Mouse (Mus musculus) intestine, embryonic 14.5 days (tissue): ENCODE measurements around the gene Snx1. TPM values are rescaled to one million over a fixed set of nuclear protein-coding genes. Genes with fewer than 3 reads are reported as not detected.
A peak's percentile ranks its signal among the peaks of the same experiment; 100 is the strongest.

Experiments
- ATAC-seq: fragments of 200-750 bp; cut with Nextera tagmentation; replicated peaks from 2 replicates; pipeline ENCODE4 v1.8.0; 2017; ENCODE audit warnings: low read depth, moderate number of reproducible peaks, moderate TSS enrichment, moderate library complexity; ENCODE audit not compliant: low FRiP score, low TSS enrichment
- DNase-seq: peaks from one replicate; pipeline ENCODE4 v3.0.0-alpha.2; 2018; ENCODE audit warnings: low spot score
- H3K27ac ChIP-seq: fragments of 300-500 bp; sonication (generic); 2 replicates; pipeline ENCODE4 v1.5.1; 2014; ENCODE audit warnings: low read depth, mild to moderate bottlenecking, control low read depth
- H3K27me3 ChIP-seq: fragments of 300-500 bp; sonication (generic); replicated peaks from 2 replicates; pipeline ENCODE4 v1.6.1; 2014; ENCODE audit warnings: low read length, control low read depth; ENCODE audit not compliant: control insufficient read depth, insufficient read depth
- H3K36me3 ChIP-seq: fragments of 300-500 bp; sonication (generic); 2 replicates; pipeline ENCODE4 v1.6.1; 2014; ENCODE audit warnings: low read length, control low read depth; ENCODE audit not compliant: control insufficient read depth, insufficient read depth
- H3K4me1 ChIP-seq: fragments of 300-500 bp; sonication (generic); replicated peaks from 2 replicates; pipeline ENCODE4 v1.6.1; 2014; ENCODE audit warnings: low read length, control low read depth, mixed read lengths; ENCODE audit not compliant: control insufficient read depth, insufficient read depth
- H3K4me2 ChIP-seq: fragments of 300-500 bp; sonication (generic); 2 replicates; pipeline ENCODE4 v1.6.1; 2014; ENCODE audit warnings: low read length
- H3K4me3 ChIP-seq: fragments of 300-500 bp; sonication (generic); 2 replicates; pipeline ENCODE4 v1.5.1; 2014; ENCODE audit warnings: low read depth, low read length, control low read depth, mixed read lengths
- H3K9ac ChIP-seq: fragments of 300-500 bp; sonication (generic); 2 replicates; pipeline ENCODE4 v1.6.1; 2014; ENCODE audit warnings: mild to moderate bottlenecking, low read length
- H3K9me3 ChIP-seq: fragments of 300-500 bp; sonication (generic); 2 replicates; pipeline ENCODE4 v1.6.1; 2016; ENCODE audit warnings: low read length, control low read depth; ENCODE audit not compliant: control insufficient read depth
- WGBS: fragments of 180-500 bp; shearing (Covaris S2); extraction: QIAGEN DNeasy Blood & Tissue Kit; methylation state at CpG from one replicate; pipeline ENCODE4 v1.1.7; 2014; 5-methylcytosine and 5-hydroxymethylcytosine counted together
- polyA plus RNA-seq: library from polyadenylated mRNA; unstranded; fragments of >200 nt; fragmentation: Nextera tagmentation; extraction: Ambion mirVana; gene quantifications from 2 replicates; pipeline ENCODE4 v1.2.1, GENCODE M21; 2014

Snx1 gene
- 136 and 148 TPM in 2 replicates for polyA plus RNA-seq

DNA sequence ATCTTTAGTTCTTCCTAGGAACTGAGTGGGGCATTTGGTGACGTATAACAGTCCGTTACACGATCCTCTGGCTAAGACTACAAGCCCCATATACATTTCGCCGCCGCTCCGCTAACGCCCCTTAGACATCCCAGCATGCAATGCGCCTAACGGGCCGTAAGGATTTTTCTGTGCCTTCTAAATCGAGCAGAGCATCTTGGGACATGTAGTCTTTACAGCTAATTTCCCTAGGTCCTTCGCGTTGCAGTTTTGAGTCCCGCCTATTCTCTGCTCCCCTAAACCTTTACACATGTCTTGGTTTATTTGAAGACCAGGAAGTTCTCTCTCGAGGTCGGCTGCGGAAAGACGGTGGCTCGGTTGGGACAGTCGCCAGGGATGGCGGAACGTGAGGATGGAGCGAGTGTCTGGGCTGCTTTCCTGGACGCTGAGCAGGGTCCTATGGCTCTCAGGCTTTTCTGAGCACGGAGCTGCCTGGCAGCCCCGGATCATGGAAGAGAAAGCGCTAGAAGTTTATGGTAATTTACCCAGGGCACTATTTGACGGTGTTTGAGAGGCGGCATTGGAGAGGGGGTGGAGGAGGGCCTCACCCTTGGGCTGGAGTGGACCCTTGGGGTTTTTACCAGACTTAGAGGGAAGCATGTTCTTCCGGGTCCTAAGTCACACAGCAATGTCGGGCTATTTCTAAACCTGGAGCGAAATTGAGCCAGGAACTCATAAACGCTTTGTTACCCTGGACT is at the start of gene Snx1, which contains the start of gene Ciao2a:
Gene Snx1, minus strand, starts transcription at position 132 of the 737 bp plus-strand sequence.
Gene Ciao2a, plus strand, starts transcription at position 156 of the 737 bp plus-strand sequence.
- peaks cover 15% of the 10 kb centered on the region for H3K4me1 ChIP-seq
- ATAC-seq (peak; percentile 82), DNase-seq (peak; percentile 91)
- H3K4me3 ChIP-seq, result peak within 1 kb of the TSS; percentile 70
- H3K9me3 ChIP-seq, result no peaks in the 10 kb centered on the region
- peak within 1 kb of the TSS; percentile 72 for H3K27ac ChIP-seq
- H3K9ac ChIP-seq, result peak within 1 kb of the TSS; percentile 61
- WGBS, result under 1% methylated on average over 34 of the region's 34 CpGs
- no peaks in the 10 kb centered on the region for H3K27me3 ChIP-seq
- peak within 1 kb of the TSS; percentile 70 for H3K4me2 ChIP-seq
- H3K36me3 ChIP-seq, result 0 out of 2 replicates have a peak, but pooled peaks cover 2% of the 10 kb centered on the region

DNA sequence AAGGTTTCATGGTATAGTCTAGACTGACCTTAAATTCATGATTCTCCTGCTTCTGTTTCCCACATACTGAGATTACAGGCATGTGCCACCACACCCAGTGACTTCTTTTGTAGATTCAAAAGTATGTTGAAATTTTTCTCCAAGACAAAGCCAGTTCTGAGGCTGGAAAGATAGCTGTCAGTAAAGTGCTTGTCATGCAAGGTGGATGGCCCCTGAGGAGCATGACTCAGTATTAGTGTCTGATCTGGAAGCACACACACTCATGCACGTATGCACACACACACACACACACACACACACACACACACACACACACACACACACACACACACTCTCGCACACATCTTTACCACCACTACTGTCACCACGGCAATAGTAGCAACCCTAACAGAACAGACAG is 48.6 kb upstream of the Snx1 start:
- WGBS, result 90% methylated on average over 3 of the region's 3 CpGs
- H3K27ac ChIP-seq, result no peak overlapping the region
- no peaks in the 10 kb centered on the region for H3K27me3 ChIP-seq
- no peaks in the 10 kb centered on the region for H3K36me3 ChIP-seq
- no peaks in the 10 kb centered on the region for H3K9me3 ChIP-seq
- H3K4me3 ChIP-seq, result no peak overlapping the region
- DNase-seq, result no peak
- 0 out of 2 replicates have a peak, but pooled peaks cover 2% of the 10 kb centered on the region for H3K4me1 ChIP-seq
- H3K9ac ChIP-seq, result no peak overlapping the region
- no peak overlapping the region for H3K4me2 ChIP-seq
- ATAC-seq, result no peak

DNA sequence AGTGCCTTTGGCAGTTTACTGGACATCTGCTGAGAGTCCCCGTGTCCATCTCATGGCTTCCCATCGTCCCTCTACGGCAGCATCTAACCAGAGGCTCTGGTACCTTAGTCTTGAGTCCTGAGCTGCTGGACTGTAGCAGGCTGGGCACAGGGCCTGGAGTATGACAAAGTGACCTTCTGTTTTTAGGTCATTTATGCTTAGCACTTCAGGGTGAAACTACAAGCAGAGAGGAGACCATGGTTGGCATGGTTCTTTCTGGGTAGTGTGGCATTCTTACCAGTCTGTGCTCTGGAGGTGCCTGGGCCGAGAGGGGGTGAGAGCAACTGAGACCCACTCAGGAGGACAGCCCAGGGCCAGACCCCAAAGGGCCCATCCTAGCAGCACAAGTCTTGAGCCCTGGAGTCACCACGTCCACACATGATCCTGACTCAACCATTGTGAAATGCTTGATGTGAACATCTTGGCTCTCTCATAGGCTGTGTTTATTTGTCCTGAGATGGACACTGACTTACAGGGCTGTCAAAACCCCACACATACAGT is 47.0 kb upstream of the Snx1 start:
- Histone ChIP-seq H3K4me1 (0 out of 2 replicates have a peak, but pooled peaks cover 2% of the 10 kb centered on the region), H3K9ac (no peak overlapping the region), H3K4me3 (no peak overlapping the region), H3K27me3 (no peaks in the 10 kb centered on the region), H3K4me2 (no peak overlapping the region), H3K36me3 (no peaks in the 10 kb centered on the region), H3K9me3 (no peaks in the 10 kb centered on the region), H3K27ac (no peak overlapping the region)
- DNase-seq (no peak), ATAC-seq (no peak)
- WGBS, result 95% methylated on average over 5 of the region's 5 CpGs

DNA sequence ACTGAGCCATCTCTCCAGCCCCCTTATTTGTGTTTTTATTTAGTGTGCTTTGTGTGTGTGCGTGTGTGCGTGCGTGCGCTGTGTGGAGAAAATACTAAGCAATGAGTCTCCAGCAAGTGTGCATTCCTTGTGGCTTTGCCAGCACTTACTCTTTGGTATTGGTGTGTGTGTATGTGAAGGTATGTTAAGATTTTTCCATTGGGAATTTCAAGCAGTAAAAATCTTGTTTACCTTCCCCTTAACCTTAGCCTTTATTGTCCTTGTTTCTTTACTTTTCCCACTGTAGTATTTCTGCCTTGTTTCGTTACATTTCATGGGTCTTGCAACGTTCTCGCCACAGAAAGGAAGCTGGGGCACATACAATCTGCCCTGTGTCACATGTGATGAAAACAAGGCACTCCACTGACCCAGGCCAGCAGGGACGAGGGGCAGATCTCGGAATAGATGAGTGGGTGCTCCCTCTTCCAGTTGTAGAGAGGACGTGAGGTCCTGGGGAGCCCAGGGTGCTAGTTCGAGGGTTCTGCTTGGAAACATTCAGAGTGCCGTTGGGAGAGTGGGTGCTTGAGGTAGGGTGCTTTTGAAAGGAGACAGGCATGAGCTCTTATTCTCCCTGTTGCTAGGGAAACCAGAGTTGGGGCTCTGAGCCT is 45.0 kb upstream of the Snx1 start:
- Histone ChIP-seq H3K36me3 (no peaks in the 10 kb centered on the region), H3K27ac (no peak overlapping the region), H3K4me2 (no peak overlapping the region), H3K27me3 (no peaks in the 10 kb centered on the region), H3K9ac (no peak overlapping the region), H3K4me1 (0 out of 2 replicates have a peak, but pooled peaks cover 2% of the 10 kb centered on the region), H3K9me3 (no peaks in the 10 kb centered on the region), H3K4me3 (no peak overlapping the region)
- no peak for ATAC-seq
- DNase-seq, result no peak
- 57% methylated on average over 12 of the region's 12 CpGs for WGBS

DNA sequence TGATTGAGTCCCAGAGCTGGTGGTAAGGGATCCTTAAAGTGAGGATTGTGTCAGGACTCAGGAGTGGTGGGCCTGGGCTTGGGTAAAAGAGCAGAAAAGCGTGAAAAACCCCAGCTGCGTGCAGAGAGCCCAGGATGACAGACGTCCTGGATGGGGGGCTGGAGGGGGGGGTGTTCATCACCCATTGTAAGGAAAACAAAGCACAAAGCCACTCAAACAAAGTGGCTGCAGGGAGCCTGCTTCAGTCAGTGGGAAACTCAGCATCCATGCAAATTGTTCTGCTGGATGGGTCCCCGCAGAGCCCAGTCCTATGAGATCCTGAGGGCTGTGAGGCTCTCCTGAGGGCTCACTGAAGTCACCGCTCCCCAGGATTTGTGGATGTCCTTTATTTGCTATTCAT is 44.1 kb upstream of the Snx1 start:
- WGBS, result 54% methylated on average over 5 of the region's 5 CpGs
- H3K27me3 ChIP-seq, result no peaks in the 10 kb centered on the region
- no peak for DNase-seq
- no peak overlapping the region for H3K27ac ChIP-seq
- no peak overlapping the region for H3K4me2 ChIP-seq
- no peaks in the 10 kb centered on the region for H3K9me3 ChIP-seq
- H3K4me3 ChIP-seq, result no peak overlapping the region
- 0 out of 2 replicates have a peak, but pooled peaks cover 2% of the 10 kb centered on the region for H3K4me1 ChIP-seq
- no peaks in the 10 kb centered on the region for H3K36me3 ChIP-seq
- no peak for ATAC-seq
- H3K9ac ChIP-seq, result no peak overlapping the region

DNA sequence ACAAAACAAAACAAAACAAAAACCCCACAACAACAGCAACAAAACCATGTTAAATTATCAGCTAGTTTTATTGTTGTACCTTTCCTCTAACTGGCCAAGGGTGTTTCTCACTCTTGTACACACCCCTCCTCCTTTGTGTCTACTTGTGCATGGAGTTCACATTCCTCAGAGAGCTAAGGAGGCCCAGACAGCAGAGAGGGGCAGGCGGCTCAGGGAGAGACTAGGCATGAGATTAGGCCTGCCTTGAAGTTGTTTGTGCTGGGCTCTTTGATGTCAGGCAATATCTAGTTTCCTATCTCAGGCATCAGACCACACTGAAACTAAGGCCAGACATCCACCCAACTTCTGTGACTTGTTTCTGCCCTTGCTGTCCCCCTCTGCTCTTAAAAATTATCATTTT is 41.8 kb upstream of the Snx1 start:
- WGBS, result 13% methylated on average over 1 of the region's 1 CpGs
- H3K4me2 ChIP-seq, result no peak overlapping the region
- H3K27ac ChIP-seq, result no peak overlapping the region
- ATAC-seq (no peak), DNase-seq (no peak)
- H3K36me3 ChIP-seq, result no peaks in the 10 kb centered on the region
- H3K27me3 ChIP-seq, result no peaks in the 10 kb centered on the region
- 0 out of 2 replicates have a peak, but pooled peaks cover 2% of the 10 kb centered on the region for H3K4me1 ChIP-seq
- no peaks in the 10 kb centered on the region for H3K9me3 ChIP-seq
- no peak overlapping the region for H3K4me3 ChIP-seq
- H3K9ac ChIP-seq, result no peak overlapping the region

DNA sequence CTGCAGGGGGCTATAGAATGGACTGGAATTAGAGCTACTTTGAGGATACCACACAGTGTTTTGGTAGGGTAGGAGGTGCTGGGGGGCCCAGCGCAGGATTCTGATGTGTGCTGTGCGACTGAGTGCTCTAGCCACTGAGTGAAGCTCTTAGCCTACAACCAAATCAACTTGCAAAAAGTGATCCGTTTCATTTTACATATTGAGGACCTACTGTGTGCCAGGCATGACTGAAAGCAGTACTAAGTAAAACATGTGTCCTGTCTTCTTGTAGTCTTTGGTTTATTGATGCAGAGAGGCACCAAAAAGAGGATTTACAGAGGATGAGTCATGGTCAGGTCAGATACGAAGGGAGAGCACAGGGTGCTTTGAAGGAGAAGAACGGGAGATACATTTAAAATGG is 40.8 kb upstream of the Snx1 start:
- no peak for ATAC-seq
- no peaks in the 10 kb centered on the region for H3K27me3 ChIP-seq
- 80% methylated on average over 5 of the region's 5 CpGs for WGBS
- no peak overlapping the region for H3K4me3 ChIP-seq
- H3K4me2 ChIP-seq, result no peak overlapping the region
- H3K4me1 ChIP-seq, result 0 out of 2 replicates have a peak, but pooled peaks cover 2% of the 10 kb centered on the region
- H3K9me3 ChIP-seq, result no peaks in the 10 kb centered on the region
- H3K27ac ChIP-seq, result no peak overlapping the region
- no peak overlapping the region for H3K9ac ChIP-seq
- no peaks in the 10 kb centered on the region for H3K36me3 ChIP-seq
- DNase-seq, result no peak

DNA sequence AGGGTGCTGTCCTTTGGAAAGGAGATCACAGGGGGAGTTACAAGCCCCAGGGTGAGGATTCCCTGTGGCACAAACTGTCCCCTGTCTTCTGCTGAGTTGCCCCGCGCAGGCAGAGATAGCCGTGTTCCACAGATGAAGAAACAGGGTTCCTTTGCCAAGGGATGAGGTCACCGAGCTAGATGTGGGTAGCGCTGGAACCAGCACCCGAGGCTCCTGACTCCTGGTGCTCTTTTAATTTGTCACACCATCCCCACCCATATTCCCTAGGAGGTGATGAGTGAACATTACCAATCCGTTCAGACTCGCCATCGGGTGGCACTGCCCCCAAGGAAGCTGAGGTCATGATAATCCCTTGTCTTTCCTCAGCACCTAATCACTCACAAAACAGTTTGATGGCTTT is 36.6 kb upstream of the Snx1 start:
- Histone ChIP-seq H3K9me3 (no peaks in the 10 kb centered on the region), H3K4me2 (no peak overlapping the region), H3K4me3 (no peak overlapping the region), H3K4me1 (no peaks in the 10 kb centered on the region), H3K27ac (no peak overlapping the region), H3K27me3 (peaks cover 9% of the 10 kb centered on the region; the same call in 1 of the 2 replicates), H3K9ac (no peak overlapping the region), H3K36me3 (no peaks in the 10 kb centered on the region)
- 83% methylated on average over 9 of the region's 9 CpGs for WGBS
- DNase-seq, result no peak
- ATAC-seq, result no peak
